9 mouse cellular contexts compared by ENCODE assay signal in the genomic region with DNA sequence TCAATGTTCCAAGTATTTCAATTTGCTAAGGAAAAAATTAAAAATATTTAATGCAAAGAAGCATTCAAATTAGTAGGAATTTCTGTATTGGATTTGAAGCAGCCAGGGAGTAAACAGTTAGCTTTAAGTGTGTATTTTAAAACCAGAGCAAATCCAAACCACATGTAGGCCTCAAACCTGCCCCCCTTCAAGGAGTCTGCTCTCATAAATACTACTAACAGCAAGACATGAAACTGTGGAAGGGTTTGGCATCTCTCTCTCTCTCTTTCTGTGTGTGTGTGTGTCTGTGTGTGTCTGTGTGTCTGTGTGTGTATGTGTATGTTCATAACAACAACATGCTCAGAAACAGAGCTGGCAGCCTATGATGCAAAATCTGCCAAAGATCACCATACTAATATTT.
"Had no signal": no experiment of that assay in that cellular context is flagged by ENCODE, and none has a peak within 500 bp of the region (broad histone marks: within the 10 kb centered on the region; RNA-seq: fewer than 3 reads in every experiment).

No protein-coding gene starts in this region.

- DNase-seq: kidney, postnatal 10 days; kidney, postnatal 4 days; left cerebral cortex, postnatal 4 days; liver; liver, embryonic 13.5 days; liver, postnatal 0 days; retina, postnatal 1 day; right cerebral cortex, postnatal 14 days; thymus, postnatal 4 days had no signal
